Mouse (Mus musculus) CD4-positive, CD25-positive, alpha-beta regulatory T cell, adult 4 months (primary cell): ENCODE results near the gene Fmo1. TPM values are rescaled to one million over a fixed set of nuclear protein-coding genes. Genes with fewer than 3 reads are reported as not detected.

Experiments
- ATAC-seq: one replicate; pipeline ENCODE4 v1.8.0; 2017
- polyA plus RNA-seq, 2 experiments: library from polyadenylated mRNA; unstranded; fragments of 100-300 nt; shearing (Covaris generic); gene quantifications; one replicate each; pipeline ENCODE4 v1.2.1; 2017

Fmo1 gene
- under 1 TPM; 0.22 to 0.72 TPM for polyA plus RNA-seq

- no peak for ATAC-seq
These were observed at the start of gene Fmo1 for GRCm38 (mm10) chr1:162866280-162866681. Gene Fmo1 (minus strand): TSS chr1:162866610.

- ATAC-seq: no peak
These were observed 48.6 kb upstream of the Fmo1 start for GRCm38 (mm10) chr1:162914932-162915556.

GRCm38 (mm10) chr1:162912085-162912484 is 45.7 kb upstream of the Fmo1 start:
- no peak for ATAC-seq

GRCm38 (mm10) chr1:162901879-162902278 is 35.5 kb upstream of the Fmo1 start:
- no peak for ATAC-seq

GRCm38 (mm10) chr1:162897838-162898811 is 31.7 kb upstream of the Fmo1 start, which contains the start of gene Fmo2:
Gene Fmo2 (minus strand): TSS chr1:162898726.
- no peak for ATAC-seq

- ATAC-seq: no peak
These were observed 29.5 kb upstream of the Fmo1 start for GRCm38 (mm10) chr1:162895900-162896299.

- no peak for ATAC-seq
These were observed 26.6 kb upstream of the Fmo1 start for GRCm38 (mm10) chr1:162893014-162893413.

- no peak for ATAC-seq
These were observed 25.6 kb upstream of the Fmo1 start for GRCm38 (mm10) chr1:162891980-162892451.

- ATAC-seq: no peak
These were observed 22.2 kb upstream of the Fmo1 start for GRCm38 (mm10) chr1:162888646-162889045.

GRCm38 (mm10) chr1:162887644-162888043 is 21.2 kb upstream of the Fmo1 start:
- ATAC-seq: no peak

GRCm38 (mm10) chr1:162886138-162886816 is 19.9 kb upstream of the Fmo1 start:
- ATAC-seq: no peak

GRCm38 (mm10) chr1:162882681-162883080 is 16.3 kb upstream of the Fmo1 start:
- ATAC-seq: no peak

- no peak for ATAC-seq
These were observed 13.4 kb upstream of the Fmo1 start for GRCm38 (mm10) chr1:162879595-162880369.

GRCm38 (mm10) chr1:162875091-162875490 is 8.7 kb upstream of the Fmo1 start:
- no peak for ATAC-seq

GRCm38 (mm10) chr1:162871701-162872311 is 5.4 kb upstream of the Fmo1 start:
- no peak for ATAC-seq

GRCm38 (mm10) chr1:162870978-162871377 is 4.6 kb upstream of the Fmo1 start:
- no peak for ATAC-seq

GRCm38 (mm10) chr1:162867396-162867795 is 986 bp upstream of the Fmo1 start:
- ATAC-seq: no peak

GRCm38 (mm10) chr1:162865493-162865830 is 948 bp downstream of the Fmo1 start:
- ATAC-seq: no peak

- ATAC-seq: no peak
These were observed 1.5 kb downstream of the Fmo1 start for GRCm38 (mm10) chr1:162864816-162865492.

- no peak for ATAC-seq
These were observed 2.1 kb downstream of the Fmo1 start for GRCm38 (mm10) chr1:162864279-162864678.

- no peak for ATAC-seq
These were observed 2.8 kb downstream of the Fmo1 start for GRCm38 (mm10) chr1:162863579-162863978.
